Mouse (Mus musculus) frontal cortex, postnatal 14 days (tissue): ENCODE data around the gene Ankrd39.
A peak's percentile ranks its signal among the peaks of the same experiment; 100 is the strongest.

Experiments used
- DNase-seq, 2 experiments: peaks; one replicate each; pipeline ENCODE4 v3.0.0; 2022; ENCODE audit warnings: low spot score in 2 of 2

Gene Ankrd39

GRCm38 (mm10) chr1:36530485-36530884 lies 16.8 kb downstream of the Ankrd39 start:
- DNase-seq: no peak

GRCm38 (mm10) chr1:36529875-36530274 lies 17.4 kb downstream of the Ankrd39 start:
- DNase-seq: no peak

GRCm38 (mm10) chr1:36529274-36529673 lies 18.0 kb downstream of the Ankrd39 start:
- no peak for DNase-seq

- DNase-seq: no peak
Measured at GRCm38 (mm10) chr1:36528351-36528750, 18.9 kb downstream of the Ankrd39 start.

- no peak for DNase-seq
Measured at GRCm38 (mm10) chr1:36526903-36527302, 20.3 kb downstream of the Ankrd39 start.

- no peak for DNase-seq
Measured at GRCm38 (mm10) chr1:36525774-36526173, 21.5 kb downstream of the Ankrd39 start.

- DNase-seq: no peak
Measured at GRCm38 (mm10) chr1:36524058-36524457, 23.2 kb downstream of the Ankrd39 start.

- no peak for DNase-seq
Measured at GRCm38 (mm10) chr1:36523332-36524013, 23.8 kb downstream of the Ankrd39 start.

- no peak for DNase-seq
Measured at GRCm38 (mm10) chr1:36522210-36522609, 25.0 kb downstream of the Ankrd39 start.

- DNase-seq: no peak
Measured at GRCm38 (mm10) chr1:36519626-36520025, 27.6 kb downstream of the Ankrd39 start.

- DNase-seq: no peak
Measured at GRCm38 (mm10) chr1:36518259-36518658, 29.0 kb downstream of the Ankrd39 start.

- DNase-seq: no peak
Measured at GRCm38 (mm10) chr1:36513718-36514117, 33.5 kb downstream of the Ankrd39 start.

GRCm38 (mm10) chr1:36513310-36513709 lies 33.9 kb downstream of the Ankrd39 start:
- no peak for DNase-seq

GRCm38 (mm10) chr1:36512966-36513280 lies 34.3 kb downstream of the Ankrd39 start:
- DNase-seq: no peak

- DNase-seq: no peak
Measured at GRCm38 (mm10) chr1:36512089-36512965, 34.9 kb downstream of the Ankrd39 start.

- peak; percentile 94 to 99 for DNase-seq
Measured at GRCm38 (mm10) chr1:36511289-36512021, 35.8 kb downstream of the Ankrd39 start, which contains the start of gene Cnnm3. Gene Cnnm3, plus strand, starts transcription at chr1:36511867.

GRCm38 (mm10) chr1:36508238-36508637 lies 39.0 kb downstream of the Ankrd39 start:
- no peak for DNase-seq

GRCm38 (mm10) chr1:36501261-36501660 lies 46.0 kb downstream of the Ankrd39 start:
- peak in 1 of 2 experiments; percentile 63 for DNase-seq

GRCm38 (mm10) chr1:36497312-36497711 lies 49.9 kb downstream of the Ankrd39 start:
- DNase-seq: no peak

GRCm38 (mm10) chr1:36496719-36497118 lies 50.5 kb downstream of the Ankrd39 start:
- no peak for DNase-seq

- no peak for DNase-seq
Measured at GRCm38 (mm10) chr1:36493299-36493698, 53.9 kb downstream of the Ankrd39 start.

GRCm38 (mm10) chr1:36492416-36493139 lies 54.7 kb downstream of the Ankrd39 start:
- DNase-seq: no peak
